Mouse (Mus musculus) macrophage (primary cell): ENCODE results near the gene Fam189a1. TPM values are rescaled to one million over a fixed set of nuclear protein-coding genes. Genes with fewer than 3 reads are reported as not detected.

Experiments
- H3K27ac ChIP-seq: fragments of 350-480 bp; formaldehyde crosslinking; 2 replicates; pipeline ENCODE4 v1.9.0; 2021
- H3K36me3 ChIP-seq: fragments of 350-480 bp; formaldehyde crosslinking; 2 replicates; pipeline ENCODE4 v1.9.0; 2021; ENCODE audit errors: inconsistent target
- H3K4me3 ChIP-seq: fragments of 350-480 bp; formaldehyde crosslinking; 2 replicates; pipeline ENCODE4 v1.9.0; 2021; ENCODE audit errors: inconsistent target
- H3K79me2 ChIP-seq: fragments of 350-480 bp; formaldehyde crosslinking; 2 replicates; pipeline ENCODE4 v1.9.0; 2021; ENCODE audit errors: inconsistent target
- WGBS: methylation state at CpG from one replicate; pipeline ENCODE4 v1.1.7; 2026; ENCODE audit warnings: inconsistent platforms; ENCODE audit not compliant: missing documents; 5-methylcytosine and 5-hydroxymethylcytosine counted together
- polyA plus RNA-seq: library from polyadenylated mRNA; stranded (reverse); fragments of 250-400 nt; gene quantifications from 3 replicates; pipeline ENCODE4 v1.2.4, GENCODE M21; 2018; ENCODE audit warnings: inconsistent platforms
- total RNA-seq, 78 experiments: library from RNA; depleted of rRNA; stranded (reverse); fragments of 250-400 nt; gene quantifications; 1 replicate in 9 of 78; 2 replicates in 24 of 78; 3 replicates in 43 of 78; 4 replicates in 2 of 78; pipeline ENCODE4 v1.2.4; 2018; ENCODE audit warnings: inconsistent platforms in 56 of 78

Fam189a1 gene
- total RNA-seq (2018; cell fraction: chromatin; rRNA removed) = not detected
- total RNA-seq (2018; cell fraction: cytosol; rRNA removed) = not detected
- total RNA-seq (2018; cell fraction: nucleus; rRNA removed) = not detected
- polyA plus RNA-seq = not detected in 3 replicates

- Histone ChIP-seq H3K4me3 (no peak within 1 kb of the TSS), H3K27ac (no peak within 1 kb of the TSS), H3K79me2 (no peaks in the 10 kb centered on the region), H3K36me3 (no peaks in the 10 kb centered on the region)
- WGBS = 5% methylated on average over 29 of the region's 50 CpGs
Observed at GRCm38 (mm10) chr7:65156514-65156911, at the start of gene Fam189a1. Gene Fam189a1 (minus strand): TSS chr7:65156570.

GRCm38 (mm10) chr7:65206021-65206420 is 49.7 kb upstream of the Fam189a1 start:
- H3K27ac ChIP-seq = no peak overlapping the region
- H3K4me3 ChIP-seq = no peak overlapping the region
- H3K79me2 ChIP-seq = no peaks in the 10 kb centered on the region
- H3K36me3 ChIP-seq = no peaks in the 10 kb centered on the region
- 97% methylated on average over 6 of the region's 6 CpGs for WGBS

GRCm38 (mm10) chr7:65202719-65203118 is 46.3 kb upstream of the Fam189a1 start:
- 94% methylated on average over 10 of the region's 10 CpGs for WGBS
- no peak overlapping the region for H3K27ac ChIP-seq
- no peak overlapping the region for H3K4me3 ChIP-seq
- no peaks in the 10 kb centered on the region for H3K79me2 ChIP-seq
- no peaks in the 10 kb centered on the region for H3K36me3 ChIP-seq

- Histone ChIP-seq H3K36me3 (no peaks in the 10 kb centered on the region), H3K27ac (no peak overlapping the region), H3K4me3 (no peak overlapping the region), H3K79me2 (no peaks in the 10 kb centered on the region)
- WGBS = 66% methylated on average over 5 of the region's 5 CpGs
Observed at GRCm38 (mm10) chr7:65180694-65181093, 24.3 kb upstream of the Fam189a1 start.

DNA sequence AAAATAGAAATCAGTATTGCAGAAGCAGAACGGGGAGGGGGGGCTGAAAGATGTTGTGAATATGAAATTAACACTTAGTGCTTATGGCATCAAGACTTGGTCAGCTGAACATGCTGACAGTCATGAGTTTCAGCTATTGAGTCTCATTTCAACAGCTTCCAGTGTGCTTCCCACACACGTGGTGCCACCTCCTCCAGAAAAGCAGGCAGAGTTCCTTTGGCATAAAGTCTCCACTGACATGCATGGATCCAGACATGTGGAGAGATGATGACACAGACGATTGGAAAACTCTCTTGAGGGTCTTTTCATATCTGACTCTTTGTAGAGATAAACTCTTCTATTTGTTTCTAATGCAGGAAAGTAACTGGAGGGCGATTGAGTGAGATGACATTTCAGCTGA is 14.4 kb upstream of the Fam189a1 start:
- Histone ChIP-seq H3K79me2 (no peaks in the 10 kb centered on the region), H3K27ac (no peak overlapping the region), H3K36me3 (no peaks in the 10 kb centered on the region), H3K4me3 (no peak overlapping the region)
- WGBS = 84% methylated on average over 4 of the region's 4 CpGs

- 26% methylated on average over 16 of the region's 16 CpGs for WGBS
- Histone ChIP-seq H3K27ac (no peak overlapping the region), H3K79me2 (no peaks in the 10 kb centered on the region), H3K36me3 (no peaks in the 10 kb centered on the region), H3K4me3 (no peak overlapping the region)
Observed at GRCm38 (mm10) chr7:65157031-65158025, 958 bp upstream of the Fam189a1 start.

GRCm38 (mm10) chr7:65155628-65156513 is 499 bp downstream of the Fam189a1 start:
- no peak overlapping the region for H3K4me3 ChIP-seq
- H3K79me2 ChIP-seq = no peaks in the 10 kb centered on the region
- H3K36me3 ChIP-seq = no peaks in the 10 kb centered on the region
- H3K27ac ChIP-seq = no peak overlapping the region
- 1% methylated on average over 86 of the region's 122 CpGs for WGBS

DNA sequence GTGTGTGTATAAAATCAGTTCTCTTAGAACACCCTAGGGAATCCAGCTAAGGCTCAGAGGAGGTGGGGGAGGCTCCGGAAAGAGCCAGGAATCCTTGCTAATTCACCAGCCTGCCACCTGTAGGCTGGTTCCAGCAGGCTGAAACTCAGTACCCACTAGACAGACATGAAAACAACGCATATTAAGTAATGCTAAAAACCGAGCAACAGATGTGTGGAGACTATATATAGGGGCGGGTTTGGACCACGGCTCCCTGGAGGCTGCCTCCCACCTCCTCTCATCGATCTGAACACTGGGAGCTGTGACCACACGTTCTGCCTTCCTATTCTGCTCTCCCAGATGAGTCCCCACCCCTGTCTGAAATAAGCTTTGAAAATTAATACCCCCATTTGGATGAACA is 1.8 kb downstream of the Fam189a1 start:
- H3K27ac ChIP-seq = no peak overlapping the region
- H3K36me3 ChIP-seq = no peaks in the 10 kb centered on the region
- no peaks in the 10 kb centered on the region for H3K79me2 ChIP-seq
- WGBS = 21% methylated on average over 6 of the region's 7 CpGs
- no peak overlapping the region for H3K4me3 ChIP-seq

DNA sequence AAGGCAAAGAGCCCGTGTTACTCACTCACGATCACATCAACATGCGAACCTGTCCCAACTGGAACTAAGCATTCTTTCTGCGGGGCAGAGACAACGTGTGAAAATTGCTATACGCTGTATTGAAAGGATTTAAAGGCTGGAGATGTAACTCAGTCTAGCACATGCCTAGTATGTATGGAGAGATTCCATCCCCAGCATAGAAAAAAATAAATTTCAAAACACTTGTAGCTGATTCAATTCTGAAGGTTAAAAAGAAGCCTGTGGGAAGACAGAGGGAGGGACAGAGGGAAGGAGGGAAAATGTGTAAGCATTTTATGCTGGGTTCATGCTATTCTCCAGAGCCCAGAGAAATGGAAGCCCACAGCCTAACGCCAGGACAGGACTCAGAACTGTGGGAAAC is 2.5 kb downstream of the Fam189a1 start:
- H3K27ac ChIP-seq = no peak overlapping the region
- no peaks in the 10 kb centered on the region for H3K36me3 ChIP-seq
- WGBS = 82% methylated on average over 7 of the region's 7 CpGs
- no peaks in the 10 kb centered on the region for H3K79me2 ChIP-seq
- H3K4me3 ChIP-seq = no peak overlapping the region

DNA sequence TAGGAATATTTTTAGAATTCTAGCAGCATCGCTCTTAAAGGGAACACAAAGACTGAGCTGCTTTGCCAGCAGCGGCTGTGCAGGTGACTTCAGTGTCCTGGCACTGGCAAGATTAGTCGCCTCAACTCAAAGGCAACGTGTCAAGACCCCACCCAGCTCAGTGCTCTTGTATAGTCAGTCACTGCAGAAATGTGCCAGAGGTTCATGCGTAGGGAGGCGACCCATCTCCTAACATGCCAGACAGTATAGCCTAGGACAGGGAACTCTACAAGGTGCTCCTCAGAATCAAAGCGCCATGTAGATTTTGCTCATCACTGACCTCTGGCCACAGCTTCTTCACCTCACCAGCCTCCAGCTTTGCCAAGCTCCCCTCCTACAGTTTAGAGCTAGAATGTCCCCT is 4.8 kb downstream of the Fam189a1 start:
- Histone ChIP-seq H3K79me2 (no peaks in the 10 kb centered on the region), H3K27ac (no peak overlapping the region), H3K36me3 (no peaks in the 10 kb centered on the region), H3K4me3 (no peak overlapping the region)
- 91% methylated on average over 7 of the region's 7 CpGs for WGBS

GRCm38 (mm10) chr7:65149040-65149439 is 7.3 kb downstream of the Fam189a1 start:
- Histone ChIP-seq H3K4me3 (no peak overlapping the region), H3K79me2 (no peaks in the 10 kb centered on the region), H3K27ac (no peak overlapping the region), H3K36me3 (no peaks in the 10 kb centered on the region)
- WGBS = 85% methylated on average over 9 of the region's 9 CpGs

DNA sequence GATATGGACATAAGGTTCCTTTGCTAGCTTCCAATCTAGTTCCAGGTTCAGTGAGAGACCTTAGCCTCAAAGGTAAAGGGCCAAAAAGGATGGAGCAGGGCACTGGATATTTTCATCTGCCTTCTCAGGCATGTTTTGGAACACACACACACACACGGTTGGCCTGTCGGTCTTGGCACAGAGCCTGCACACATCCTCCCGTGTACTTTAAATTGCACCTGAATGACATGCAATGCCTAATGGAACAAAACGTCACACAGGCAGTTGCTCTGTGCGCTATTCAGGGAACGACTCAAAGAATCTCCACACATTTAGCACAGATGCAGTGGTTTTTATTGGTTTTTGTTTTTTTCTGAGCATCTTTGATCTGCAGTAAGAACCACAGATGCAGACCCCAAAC is 11.5 kb downstream of the Fam189a1 start:
- H3K36me3 ChIP-seq = no peaks in the 10 kb centered on the region
- WGBS = 67% methylated on average over 6 of the region's 6 CpGs
- no peak overlapping the region for H3K27ac ChIP-seq
- H3K79me2 ChIP-seq = no peaks in the 10 kb centered on the region
- no peak overlapping the region for H3K4me3 ChIP-seq

GRCm38 (mm10) chr7:65141907-65142698 is 14.3 kb downstream of the Fam189a1 start:
- Histone ChIP-seq H3K27ac (no peak overlapping the region), H3K36me3 (no peaks in the 10 kb centered on the region), H3K4me3 (no peak overlapping the region), H3K79me2 (no peaks in the 10 kb centered on the region)
- 79% methylated on average over 6 of the region's 6 CpGs for WGBS

- Histone ChIP-seq H3K36me3 (no peaks in the 10 kb centered on the region), H3K79me2 (no peaks in the 10 kb centered on the region), H3K4me3 (no peak overlapping the region), H3K27ac (no peak overlapping the region)
- 86% methylated on average over 5 of the region's 5 CpGs for WGBS
Observed at GRCm38 (mm10) chr7:65140832-65141231, 15.5 kb downstream of the Fam189a1 start.
